Mouse (Mus musculus): Measurements from ENCODE around the gene Bbs9. TPM values are rescaled to one million over a fixed set of nuclear protein-coding genes. Genes with fewer than 3 reads are reported as not detected.
A peak's percentile ranks its signal among the peaks of the same experiment; 100 is the strongest.

Bbs9 gene
- polyA plus RNA-seq, 1 experiment from 2014 or later: 15.0 TPM

DNA sequence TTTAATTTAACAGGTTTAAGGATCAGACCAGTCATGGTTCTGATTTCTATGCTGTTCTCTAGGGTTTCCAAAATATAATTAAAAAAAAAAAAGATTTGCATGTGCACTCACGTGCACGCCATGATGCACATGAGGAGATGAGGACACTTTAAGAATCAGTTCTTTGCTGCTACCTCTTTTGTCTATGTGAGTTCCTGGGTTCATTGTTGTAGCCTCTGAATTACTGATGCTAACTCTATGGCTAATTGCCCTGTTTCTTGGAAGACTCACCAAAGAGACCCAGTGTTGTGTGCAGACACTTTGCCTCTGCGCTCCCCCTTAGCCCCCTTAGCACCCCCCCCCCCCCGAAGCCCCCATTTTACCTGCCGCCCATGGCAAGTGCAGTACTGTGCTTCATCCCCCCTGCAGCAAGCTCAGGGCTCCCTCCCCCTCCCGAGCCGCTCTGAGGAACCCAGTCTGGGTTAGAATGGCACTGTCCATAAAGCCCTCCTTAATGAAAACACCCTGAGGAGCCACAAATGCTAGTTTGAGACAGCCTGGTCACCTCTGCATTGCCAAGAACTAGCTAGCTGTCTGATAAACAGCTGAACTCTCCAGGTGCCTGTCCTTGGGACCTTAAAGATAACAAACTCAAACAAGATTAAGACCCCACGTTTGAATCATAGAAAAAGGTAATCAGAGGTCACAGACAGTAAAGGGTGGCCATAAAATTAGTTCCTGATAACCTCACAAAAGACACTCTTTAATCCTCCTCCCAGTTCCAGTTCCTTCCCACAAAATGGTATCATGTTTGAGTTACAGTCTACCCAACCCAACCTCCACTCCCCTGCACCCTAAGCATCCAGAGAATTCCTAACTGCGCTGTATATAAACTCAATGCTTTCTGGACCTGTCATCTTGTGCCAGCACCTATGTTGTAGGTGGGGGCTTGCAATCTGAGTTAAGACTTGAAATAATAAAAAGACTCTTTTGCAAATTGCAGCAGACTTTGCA is 69.1 kb downstream of the Bbs9 start:
- Histone ChIP-seq H3K36me3 (replicated peaks; ENCODE audit: control insufficient read depth, insufficient read depth, low read depth, low read length) (no peaks in the 10 kb centered on the region), H3K27me3 (ENCODE audit: control insufficient read depth, insufficient read depth, low read length) (no peaks in the 10 kb centered on the region), H3K4me1 (ENCODE audit: control insufficient read depth, insufficient read depth, low read length) (no peaks in the 10 kb centered on the region), H3K27ac (replicated peaks; ENCODE audit: low read depth, low read length) (no peak overlapping the region), H3K4me3 (ENCODE audit: low read depth, low read length) (no peak overlapping the region), H3K9ac (replicated peaks; ENCODE audit: low read length) (no peak overlapping the region), H3K4me2 (ENCODE audit: low read depth, low read length) (no peak overlapping the region), H3K9me3 (replicated peaks; ENCODE audit: control insufficient read depth, low read length) (no peaks in the 10 kb centered on the region)
- ATAC-seq (replicated peaks; ENCODE audit: insufficient number of reproducible peaks, low FRiP score, low TSS enrichment, low read depth) (no peak), DNase-seq (ENCODE audit: low spot score) (no peak)
- WGBS: 60% methylated on average over 9 of the region's 9 CpGs

DNA sequence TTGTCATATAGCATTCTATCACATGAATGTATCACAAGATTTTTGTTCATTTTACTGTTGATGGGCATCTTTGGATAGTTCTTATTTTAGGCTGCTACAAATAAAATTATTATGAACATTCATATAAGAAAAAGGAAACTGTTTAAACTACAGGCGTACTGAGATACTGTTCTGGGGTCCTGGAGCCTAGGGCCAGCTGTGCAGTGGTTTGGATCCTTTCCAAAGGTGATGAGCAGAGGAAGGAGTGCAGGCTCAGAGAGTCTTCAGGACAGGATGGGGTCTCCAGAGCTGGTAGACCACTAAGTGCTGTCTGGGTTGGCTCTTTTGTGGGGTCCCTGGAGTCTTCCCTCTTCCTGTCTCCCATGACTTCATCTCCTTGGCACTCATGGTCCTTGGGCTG is 75.8 kb downstream of the Bbs9 start:
- no peaks in the 10 kb centered on the region for H3K27me3 ChIP-seq (ENCODE audit: control insufficient read depth, insufficient read depth, low read length)
- H3K27ac ChIP-seq (replicated peaks; ENCODE audit: low read depth, low read length): no peak overlapping the region
- no peak overlapping the region for H3K4me3 ChIP-seq (ENCODE audit: low read depth, low read length)
- no peak for ATAC-seq (replicated peaks; ENCODE audit: insufficient number of reproducible peaks, low FRiP score, low TSS enrichment, low read depth)
- no peaks in the 10 kb centered on the region for H3K4me1 ChIP-seq (ENCODE audit: control insufficient read depth, insufficient read depth, low read length)
- WGBS: 88% methylated on average over 1 of the region's 1 CpGs
- no peaks in the 10 kb centered on the region for H3K9me3 ChIP-seq (replicated peaks; ENCODE audit: control insufficient read depth, low read length)
- H3K9ac ChIP-seq (replicated peaks; ENCODE audit: low read length): no peak overlapping the region
- H3K4me2 ChIP-seq (ENCODE audit: low read depth, low read length): no peak overlapping the region
- no peaks in the 10 kb centered on the region for H3K36me3 ChIP-seq (replicated peaks; ENCODE audit: control insufficient read depth, insufficient read depth, low read depth, low read length)
- no peak for DNase-seq (ENCODE audit: low spot score)

DNA sequence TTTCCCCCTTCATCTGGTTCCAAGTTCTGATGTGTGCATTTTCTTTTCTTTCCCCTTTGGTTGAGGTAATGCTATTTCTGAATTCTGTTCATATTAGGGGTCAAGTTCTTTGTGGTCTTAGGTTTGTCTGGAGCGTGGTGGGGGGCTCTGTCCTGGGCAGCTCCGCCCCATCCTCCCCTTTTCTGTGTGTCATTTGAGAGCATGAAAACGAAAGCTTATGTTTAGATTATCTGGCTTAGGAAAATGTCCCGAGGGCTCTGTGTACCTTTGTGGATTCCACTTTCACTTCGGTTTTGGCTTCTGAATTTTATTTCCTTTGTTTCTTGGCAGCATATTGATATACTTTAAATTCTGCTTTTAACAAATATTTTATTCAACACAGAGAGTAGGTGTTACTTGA is 80.6 kb downstream of the Bbs9 start:
- Histone ChIP-seq H3K4me1 (ENCODE audit: control insufficient read depth, insufficient read depth, low read length) (no peaks in the 10 kb centered on the region), H3K9ac (replicated peaks; ENCODE audit: low read length) (no peak overlapping the region), H3K9me3 (replicated peaks; ENCODE audit: control insufficient read depth, low read length) (no peaks in the 10 kb centered on the region), H3K4me2 (ENCODE audit: low read depth, low read length) (no peak overlapping the region), H3K4me3 (ENCODE audit: low read depth, low read length) (no peak overlapping the region), H3K27ac (replicated peaks; ENCODE audit: low read depth, low read length) (no peak overlapping the region), H3K36me3 (replicated peaks; ENCODE audit: control insufficient read depth, insufficient read depth, low read depth, low read length) (no peaks in the 10 kb centered on the region), H3K27me3 (ENCODE audit: control insufficient read depth, insufficient read depth, low read length) (no peaks in the 10 kb centered on the region)
- ATAC-seq (replicated peaks; ENCODE audit: insufficient number of reproducible peaks, low FRiP score, low TSS enrichment, low read depth) (no peak), DNase-seq (ENCODE audit: low spot score) (peak; percentile 54)
- WGBS: 31% methylated on average over 5 of the region's 5 CpGs

DNA sequence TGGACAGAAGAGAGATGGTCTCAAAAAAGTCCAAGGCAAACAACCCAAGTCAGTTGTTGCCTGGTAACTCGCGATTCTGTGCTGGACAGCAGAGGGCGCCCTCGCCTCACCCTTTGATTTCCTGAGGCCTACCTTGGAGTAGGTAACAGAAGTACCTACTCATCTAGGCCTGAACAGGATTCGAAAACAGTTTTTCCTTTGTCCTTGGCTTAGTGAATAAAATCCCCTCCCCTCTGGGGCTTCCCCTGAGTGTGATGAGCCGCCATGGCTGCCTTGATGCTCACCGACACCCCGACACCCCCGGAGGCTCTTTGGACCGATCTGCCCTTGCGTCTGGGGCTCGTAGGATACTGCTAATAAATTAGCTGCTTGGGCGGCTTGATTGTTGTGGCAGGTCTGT is 82.0 kb downstream of the Bbs9 start:
- ATAC-seq (replicated peaks; ENCODE audit: insufficient number of reproducible peaks, low FRiP score, low TSS enrichment, low read depth) (no peak), DNase-seq (ENCODE audit: low spot score) (peak; percentile 78)
- Histone ChIP-seq H3K4me1 (ENCODE audit: control insufficient read depth, insufficient read depth, low read length) (no peaks in the 10 kb centered on the region), H3K27ac (replicated peaks; ENCODE audit: low read depth, low read length) (no peak overlapping the region), H3K27me3 (ENCODE audit: control insufficient read depth, insufficient read depth, low read length) (no peaks in the 10 kb centered on the region), H3K9me3 (replicated peaks; ENCODE audit: control insufficient read depth, low read length) (no peaks in the 10 kb centered on the region), H3K4me3 (ENCODE audit: low read depth, low read length) (no peak overlapping the region), H3K36me3 (replicated peaks; ENCODE audit: control insufficient read depth, insufficient read depth, low read depth, low read length) (no peaks in the 10 kb centered on the region), H3K9ac (replicated peaks; ENCODE audit: low read length) (no peak overlapping the region), H3K4me2 (ENCODE audit: low read depth, low read length) (no peak overlapping the region)
- WGBS: 55% methylated on average over 13 of the region's 13 CpGs

DNA sequence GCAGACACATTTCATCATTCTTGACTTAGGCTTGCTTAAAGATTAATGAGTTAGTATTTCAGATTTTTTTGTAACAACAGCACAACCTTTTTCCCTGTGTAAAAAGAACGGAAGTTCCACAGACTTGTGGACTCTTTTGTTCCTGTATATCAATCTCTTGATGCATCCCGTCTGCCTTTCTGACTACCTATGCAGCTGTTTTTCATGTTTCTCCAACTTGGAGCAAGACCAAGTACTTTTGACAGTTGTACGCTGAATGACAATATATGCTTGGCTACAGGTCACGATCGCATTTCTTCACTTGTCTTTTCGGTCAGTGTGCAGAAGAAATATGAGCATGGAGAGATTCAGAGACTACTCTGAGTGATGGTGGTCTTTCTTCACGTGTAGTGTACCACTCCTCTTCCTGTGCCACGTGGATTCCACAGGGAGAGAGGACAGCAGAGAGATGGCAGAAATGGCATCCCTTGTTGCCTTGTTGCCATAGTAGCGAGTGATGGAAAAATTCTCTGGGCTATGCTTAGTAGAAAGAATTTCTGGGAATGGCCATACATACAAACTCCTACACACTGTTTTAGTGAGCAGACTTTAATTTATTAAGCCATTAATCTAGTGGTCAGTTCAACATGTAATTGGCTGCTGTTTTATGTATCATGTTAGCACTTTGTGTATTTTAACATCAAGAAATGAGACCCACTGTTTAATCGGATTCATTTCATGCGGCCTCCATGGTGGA is 88.3 kb downstream of the Bbs9 start:
- H3K27me3 ChIP-seq (ENCODE audit: control insufficient read depth, insufficient read depth, low read length): no peaks in the 10 kb centered on the region
- H3K9ac ChIP-seq (replicated peaks; ENCODE audit: low read length): no peak overlapping the region
- WGBS: 94% methylated on average over 11 of the region's 11 CpGs
- no peak overlapping the region for H3K4me2 ChIP-seq (ENCODE audit: low read depth, low read length)
- DNase-seq (ENCODE audit: low spot score) (no peak), ATAC-seq (replicated peaks; ENCODE audit: insufficient number of reproducible peaks, low FRiP score, low TSS enrichment, low read depth) (no peak)
- H3K4me3 ChIP-seq (ENCODE audit: low read depth, low read length): no peak overlapping the region
- no peak overlapping the region for H3K27ac ChIP-seq (replicated peaks; ENCODE audit: low read depth, low read length)
- no peaks in the 10 kb centered on the region for H3K9me3 ChIP-seq (replicated peaks; ENCODE audit: control insufficient read depth, low read length)
- no peaks in the 10 kb centered on the region for H3K4me1 ChIP-seq (ENCODE audit: control insufficient read depth, insufficient read depth, low read length)
- no peaks in the 10 kb centered on the region for H3K36me3 ChIP-seq (replicated peaks; ENCODE audit: control insufficient read depth, insufficient read depth, low read depth, low read length)

DNA sequence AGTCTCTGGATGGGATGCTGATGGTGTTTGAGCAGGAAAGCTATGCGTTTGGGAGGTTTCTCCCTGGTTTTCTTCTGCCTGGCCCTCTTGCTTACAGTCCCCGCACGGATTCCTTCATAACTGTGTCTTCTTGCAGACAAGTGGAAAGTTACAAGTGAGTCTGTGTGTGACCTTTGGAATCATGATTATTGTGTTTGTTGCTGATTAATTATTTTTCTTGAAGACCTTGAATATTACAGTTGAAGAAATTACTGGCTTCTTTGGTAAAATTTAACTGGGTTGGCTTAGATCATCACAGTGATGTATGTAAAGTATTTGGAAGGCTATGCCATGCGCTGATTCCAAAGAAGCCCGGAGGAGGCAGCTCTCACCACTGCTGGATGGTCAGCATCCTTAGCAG is 92.2 kb downstream of the Bbs9 start:
- Histone ChIP-seq H3K4me1 (ENCODE audit: control insufficient read depth, insufficient read depth, low read length) (no peaks in the 10 kb centered on the region), H3K27ac (replicated peaks; ENCODE audit: low read depth, low read length) (no peak overlapping the region), H3K4me3 (ENCODE audit: low read depth, low read length) (no peak overlapping the region), H3K9ac (replicated peaks; ENCODE audit: low read length) (no peak overlapping the region), H3K4me2 (ENCODE audit: low read depth, low read length) (no peak overlapping the region), H3K36me3 (replicated peaks; ENCODE audit: control insufficient read depth, insufficient read depth, low read depth, low read length) (no peaks in the 10 kb centered on the region), H3K27me3 (ENCODE audit: control insufficient read depth, insufficient read depth, low read length) (no peaks in the 10 kb centered on the region), H3K9me3 (replicated peaks; ENCODE audit: control insufficient read depth, low read length) (no peaks in the 10 kb centered on the region)
- DNase-seq (ENCODE audit: low spot score) (no peak), ATAC-seq (replicated peaks; ENCODE audit: insufficient number of reproducible peaks, low FRiP score, low TSS enrichment, low read depth) (no peak)
- WGBS: 91% methylated on average over 5 of the region's 5 CpGs

DNA sequence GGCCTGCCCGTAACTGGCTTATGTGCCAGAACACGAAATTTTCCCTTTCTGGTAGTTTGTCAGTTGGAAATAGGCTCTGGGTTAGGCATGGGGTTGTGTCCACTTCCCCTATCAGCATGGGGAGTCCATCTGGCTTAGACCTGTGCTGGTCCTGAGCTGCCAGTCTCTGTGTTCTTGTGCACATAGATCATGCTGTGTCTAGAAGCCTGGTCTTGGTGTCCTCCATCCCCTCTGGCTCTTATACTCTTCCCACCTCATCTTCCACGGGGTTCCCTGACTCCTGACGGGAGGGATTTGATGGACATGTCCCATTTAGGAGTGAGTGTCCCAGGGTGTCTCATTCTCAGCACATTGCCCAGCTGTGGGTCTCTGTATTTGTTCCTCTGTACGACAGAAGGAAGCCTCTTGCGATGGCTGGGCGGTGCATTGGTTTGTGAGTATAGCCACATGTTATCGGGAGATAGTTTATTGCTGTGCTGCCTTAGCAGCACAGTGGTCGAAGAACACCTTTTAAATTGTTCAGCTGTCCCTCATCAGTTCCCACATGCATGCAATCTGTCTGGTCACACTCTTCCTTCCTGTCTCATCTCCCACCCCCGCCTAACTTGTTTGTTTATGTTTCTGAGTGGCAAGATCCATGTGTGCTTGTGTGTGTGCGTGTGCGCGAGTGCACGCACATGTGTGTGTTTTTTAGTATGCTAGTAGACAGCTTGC is 101.1 kb downstream of the Bbs9 start:
- H3K9ac ChIP-seq (replicated peaks; ENCODE audit: low read length): no peak overlapping the region
- no peaks in the 10 kb centered on the region for H3K27me3 ChIP-seq (ENCODE audit: control insufficient read depth, insufficient read depth, low read length)
- no peak overlapping the region for H3K4me3 ChIP-seq (ENCODE audit: low read depth, low read length)
- H3K27ac ChIP-seq (replicated peaks; ENCODE audit: low read depth, low read length): no peak overlapping the region
- whole genome bisulfite sequencing: 85% methylated on average over 14 of the region's 14 CpGs
- ATAC-seq (replicated peaks; ENCODE audit: insufficient number of reproducible peaks, low FRiP score, low TSS enrichment, low read depth) (no peak), DNase-seq (ENCODE audit: low spot score) (no peak)
- no peaks in the 10 kb centered on the region for H3K36me3 ChIP-seq (replicated peaks; ENCODE audit: control insufficient read depth, insufficient read depth, low read depth, low read length)
- no peaks in the 10 kb centered on the region for H3K4me1 ChIP-seq (ENCODE audit: control insufficient read depth, insufficient read depth, low read length)
- H3K4me2 ChIP-seq (ENCODE audit: low read depth, low read length): no peak overlapping the region
- no peaks in the 10 kb centered on the region for H3K9me3 ChIP-seq (replicated peaks; ENCODE audit: control insufficient read depth, low read length)
